Mouse (Mus musculus): ENCODE results near the gene Cd82. TPM values are rescaled to one million over a fixed set of nuclear protein-coding genes. Genes with fewer than 3 reads are reported as not detected.

Gene Cd82
- polyA plus RNA-seq, 1 experiment from 2014 or later = 20.0 TPM

DNA sequence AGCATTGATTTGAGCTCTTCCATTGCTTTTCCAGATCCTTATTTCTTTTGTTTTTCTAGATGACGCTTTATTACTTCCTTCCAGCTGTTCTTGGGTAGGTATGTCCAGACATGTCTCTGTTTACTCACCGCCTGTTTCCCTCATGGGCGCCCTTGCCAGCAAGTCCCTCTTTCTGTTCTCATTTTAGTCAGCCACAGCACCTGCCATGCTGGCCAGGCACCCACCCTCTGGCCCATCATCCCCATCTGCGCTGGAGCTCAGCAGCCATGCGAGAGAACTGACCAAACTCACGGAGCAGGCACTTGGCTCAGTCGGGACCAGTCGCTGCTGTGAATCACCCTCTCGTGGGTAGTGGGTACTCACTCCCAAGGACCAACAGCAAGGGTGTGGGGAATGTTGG lies 11.0 kb upstream of the Cd82 start:
- ATAC-seq (ENCODE audit: low FRiP score) = no peak
- Histone ChIP-seq H3K27ac (no peak overlapping the region), H3K36me3 (replicated peaks; ENCODE audit: control insufficient read depth, insufficient read depth) (no peaks in the 10 kb centered on the region), H3K27me3 (ENCODE audit: control insufficient read depth, insufficient read depth, low read length) (0 out of 2 replicates have a peak, but pooled peaks cover 6% of the 10 kb centered on the region), H3K4me3 (replicated peaks; ENCODE audit: low read length) (no peak overlapping the region), H3K9me3 (ENCODE audit: control insufficient read depth, low read length) (no peaks in the 10 kb centered on the region), H3K9ac (no peak overlapping the region), H3K4me2 (replicated peaks) (no peak overlapping the region), H3K4me1 (replicated peaks; ENCODE audit: control insufficient read depth, insufficient read depth, low read length) (peaks cover 1% of the 10 kb centered on the region; the same call in 1 of the 2 replicates)
- WGBS = 87% methylated on average over 9 of the region's 9 CpGs
- DNase-seq (ENCODE audit: low spot score) = no peak

DNA sequence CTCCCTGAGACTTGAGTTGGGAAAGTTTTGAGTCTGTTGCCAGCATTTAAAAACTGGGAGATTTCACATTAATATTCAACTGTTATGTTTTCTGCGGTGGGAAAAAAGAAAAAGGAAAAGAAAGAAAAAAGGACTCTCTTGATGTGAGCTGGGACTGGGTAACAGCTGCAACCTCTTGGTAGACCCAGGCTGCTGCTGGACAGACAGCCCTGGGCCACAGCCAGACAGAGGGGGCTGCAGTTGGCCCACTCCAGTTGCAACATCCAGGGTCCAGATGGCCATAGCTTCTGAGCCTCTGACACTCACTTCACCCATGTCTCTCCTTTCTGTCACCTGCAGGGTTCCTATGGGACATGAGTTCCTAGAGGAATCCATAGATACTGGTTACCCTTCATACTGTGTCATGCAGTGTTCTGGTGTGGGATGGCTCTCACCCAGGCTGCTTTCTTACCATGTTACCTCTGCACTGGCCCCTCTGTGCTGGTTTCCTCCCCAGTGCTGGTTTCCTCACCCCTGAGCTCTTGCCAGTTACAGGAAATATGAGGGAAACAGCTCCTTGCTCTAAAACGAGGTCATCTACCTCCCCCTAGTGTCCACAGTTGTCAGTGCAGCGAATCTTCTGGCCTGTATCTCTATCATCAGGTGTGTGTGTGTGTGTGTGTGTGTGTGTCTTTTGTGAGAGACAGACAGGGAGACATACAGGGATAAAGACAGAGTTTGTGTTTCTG lies 8.1 kb upstream of the Cd82 start:
- H3K4me2 ChIP-seq (replicated peaks) = no peak overlapping the region
- H3K4me3 ChIP-seq (replicated peaks; ENCODE audit: low read length) = no peak overlapping the region
- 0 out of 2 replicates have a peak, but pooled peaks have one; percentile 38 for ATAC-seq (ENCODE audit: low FRiP score)
- 0 out of 2 replicates have a peak, but pooled peaks cover 6% of the 10 kb centered on the region for H3K27me3 ChIP-seq (ENCODE audit: control insufficient read depth, insufficient read depth, low read length)
- DNase-seq (ENCODE audit: low spot score) = peak; percentile 92
- peaks cover 3% of the 10 kb centered on the region; the same call in 1 of the 2 replicates for H3K4me1 ChIP-seq (replicated peaks; ENCODE audit: control insufficient read depth, insufficient read depth, low read length)
- H3K9me3 ChIP-seq (ENCODE audit: control insufficient read depth, low read length) = no peaks in the 10 kb centered on the region
- no peaks in the 10 kb centered on the region for H3K36me3 ChIP-seq (replicated peaks; ENCODE audit: control insufficient read depth, insufficient read depth)
- 17% methylated on average over 3 of the region's 3 CpGs for WGBS
- no peak overlapping the region for H3K9ac ChIP-seq
- H3K27ac ChIP-seq = no peak overlapping the region

DNA sequence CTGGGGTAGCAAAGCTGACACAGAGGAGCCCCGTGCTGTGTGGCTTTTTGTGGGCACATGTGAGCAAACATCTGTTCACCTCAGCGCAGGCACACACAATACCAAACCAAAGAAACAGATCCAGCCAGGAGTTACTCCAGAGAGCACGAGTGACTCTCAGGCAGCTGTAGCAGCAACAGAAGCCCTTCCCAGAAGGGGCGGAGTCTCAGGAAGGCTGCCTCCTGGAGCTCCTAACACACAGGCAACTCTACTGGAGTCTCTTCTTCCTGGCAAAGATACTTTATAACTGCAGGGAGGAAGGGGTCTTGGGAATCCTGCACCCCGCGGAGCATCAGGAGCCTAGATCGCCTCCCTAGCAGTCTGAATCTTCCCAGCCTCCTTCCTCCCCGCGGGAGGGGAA lies 7.2 kb upstream of the Cd82 start:
- H3K36me3 ChIP-seq (replicated peaks; ENCODE audit: control insufficient read depth, insufficient read depth) = no peaks in the 10 kb centered on the region
- no peak for ATAC-seq (ENCODE audit: low FRiP score)
- peak; percentile 35 for DNase-seq (ENCODE audit: low spot score)
- H3K9ac ChIP-seq = no peak overlapping the region
- no peak overlapping the region for H3K27ac ChIP-seq
- H3K4me3 ChIP-seq (replicated peaks; ENCODE audit: low read length) = 0 out of 2 replicates have a peak overlapping the region, but pooled peaks have one; percentile 1
- peaks cover 3% of the 10 kb centered on the region; the same call in 1 of the 2 replicates for H3K4me1 ChIP-seq (replicated peaks; ENCODE audit: control insufficient read depth, insufficient read depth, low read length)
- WGBS = under 1% methylated on average over 9 of the region's 9 CpGs
- H3K9me3 ChIP-seq (ENCODE audit: control insufficient read depth, low read length) = no peaks in the 10 kb centered on the region
- peak overlapping the region; percentile 38 for H3K4me2 ChIP-seq (replicated peaks)
- H3K27me3 ChIP-seq (ENCODE audit: control insufficient read depth, insufficient read depth, low read length) = no peaks in the 10 kb centered on the region

DNA sequence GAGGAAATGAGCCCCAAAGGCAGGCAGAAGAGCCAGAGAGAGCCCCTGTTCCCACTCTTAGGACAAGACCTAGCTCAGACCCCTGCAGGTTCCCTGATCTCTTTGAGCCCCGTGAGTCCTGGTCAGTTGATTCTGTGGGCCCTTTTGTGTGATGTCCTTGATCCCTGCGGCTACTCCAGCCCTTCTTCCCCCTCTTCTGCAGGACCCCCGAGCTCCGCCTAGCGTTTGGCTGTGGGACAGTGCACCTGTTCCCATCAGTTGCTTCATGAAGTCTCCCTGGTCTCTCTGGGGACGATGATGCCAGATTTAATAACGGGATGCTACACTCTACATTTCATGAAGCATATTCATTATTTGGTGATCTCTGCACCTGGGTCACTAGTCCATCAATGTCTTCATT lies 6.2 kb upstream of the Cd82 start:
- no peak overlapping the region for H3K4me2 ChIP-seq (replicated peaks)
- ATAC-seq (ENCODE audit: low FRiP score) (no peak), DNase-seq (ENCODE audit: low spot score) (peak; percentile 56)
- H3K9ac ChIP-seq = no peak overlapping the region
- no peaks in the 10 kb centered on the region for H3K27me3 ChIP-seq (ENCODE audit: control insufficient read depth, insufficient read depth, low read length)
- no peaks in the 10 kb centered on the region for H3K36me3 ChIP-seq (replicated peaks; ENCODE audit: control insufficient read depth, insufficient read depth)
- H3K9me3 ChIP-seq (ENCODE audit: control insufficient read depth, low read length) = no peaks in the 10 kb centered on the region
- 3% methylated on average over 7 of the region's 7 CpGs for WGBS
- H3K4me1 ChIP-seq (replicated peaks; ENCODE audit: control insufficient read depth, insufficient read depth, low read length) = peaks cover 3% of the 10 kb centered on the region; the same call in 1 of the 2 replicates
- H3K4me3 ChIP-seq (replicated peaks; ENCODE audit: low read length) = no peak overlapping the region
- H3K27ac ChIP-seq = no peak overlapping the region

DNA sequence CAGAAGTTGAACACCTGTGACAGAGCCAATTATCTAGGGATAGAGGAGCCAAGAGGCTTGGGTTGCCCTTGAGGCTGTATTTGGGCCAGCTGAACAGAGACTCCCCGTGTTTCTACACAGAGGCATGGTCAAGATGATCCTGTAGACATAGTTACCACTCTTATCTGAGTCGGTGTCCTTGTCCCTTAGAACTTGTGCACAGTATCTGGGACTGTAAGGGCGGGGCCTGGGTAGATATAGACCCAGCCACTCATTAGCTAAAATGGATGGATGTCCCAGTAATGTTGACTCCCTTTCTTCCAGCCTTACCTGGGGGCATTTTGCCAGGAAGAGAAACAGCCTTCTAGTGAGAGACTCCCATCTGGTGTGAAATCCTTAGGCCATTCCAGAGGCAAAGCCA lies 3.4 kb upstream of the Cd82 start:
- H3K27ac ChIP-seq = no peak overlapping the region
- no peak for ATAC-seq (ENCODE audit: low FRiP score)
- H3K9me3 ChIP-seq (ENCODE audit: control insufficient read depth, low read length) = no peaks in the 10 kb centered on the region
- no peak overlapping the region for H3K4me3 ChIP-seq (replicated peaks; ENCODE audit: low read length)
- peaks cover 19% of the 10 kb centered on the region for H3K27me3 ChIP-seq (ENCODE audit: control insufficient read depth, insufficient read depth, low read length)
- no peak overlapping the region for H3K9ac ChIP-seq
- 85% methylated on average over 3 of the region's 3 CpGs for WGBS
- peaks cover 16% of the 10 kb centered on the region for H3K4me1 ChIP-seq (replicated peaks; ENCODE audit: control insufficient read depth, insufficient read depth, low read length)
- H3K36me3 ChIP-seq (replicated peaks; ENCODE audit: control insufficient read depth, insufficient read depth) = no peaks in the 10 kb centered on the region
- no peak for DNase-seq (ENCODE audit: low spot score)
- no peak overlapping the region for H3K4me2 ChIP-seq (replicated peaks)

DNA sequence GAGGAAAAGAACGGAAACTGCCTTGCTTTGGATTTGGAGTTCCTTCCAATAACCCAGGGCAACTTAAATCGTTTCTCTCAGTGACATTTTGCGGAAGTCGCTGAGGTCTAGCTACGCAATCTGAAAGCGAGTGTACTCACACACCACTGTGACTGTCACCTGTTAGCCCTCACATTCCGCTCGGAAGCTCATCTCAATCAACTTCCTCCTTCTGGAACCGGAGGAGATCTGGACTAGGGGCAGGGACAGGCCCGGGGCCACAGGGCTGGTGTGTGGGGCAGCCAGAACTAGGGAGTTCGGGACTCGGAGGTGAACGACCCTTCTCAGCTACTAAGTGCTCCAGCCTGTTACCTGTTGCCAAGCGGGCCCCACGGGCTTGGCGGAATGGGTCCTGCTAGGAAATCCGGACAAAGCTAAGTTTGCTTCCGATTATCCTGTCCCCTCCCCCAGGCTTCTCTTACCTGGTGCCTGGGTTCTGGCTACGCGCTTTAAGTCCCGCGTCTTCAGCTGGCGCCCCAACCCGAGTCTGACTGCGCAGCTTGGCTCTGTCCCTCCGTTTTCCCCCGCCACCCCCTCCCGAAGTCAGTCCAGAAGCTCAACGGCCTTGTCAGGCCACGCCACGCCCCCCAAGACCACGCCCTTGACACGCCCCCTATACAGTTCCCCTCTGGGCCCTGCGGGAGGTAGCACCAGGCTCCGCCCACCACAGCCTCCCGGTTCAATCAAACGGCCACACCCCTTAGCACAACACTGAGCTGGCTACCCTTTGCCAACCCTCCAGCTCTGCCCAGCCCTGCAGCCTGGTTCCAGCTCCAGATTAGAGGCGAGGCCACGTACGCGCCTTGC lies 848 bp downstream of the Cd82 start:
- Histone ChIP-seq H3K27me3 (ENCODE audit: control insufficient read depth, insufficient read depth, low read length) (peaks cover 25% of the 10 kb centered on the region), H3K9me3 (ENCODE audit: control insufficient read depth, low read length) (no peaks in the 10 kb centered on the region), H3K4me2 (replicated peaks) (peak overlapping the region; percentile 58), H3K4me3 (replicated peaks; ENCODE audit: low read length) (peak overlapping the region; percentile 32), H3K4me1 (replicated peaks; ENCODE audit: control insufficient read depth, insufficient read depth, low read length) (peaks cover 16% of the 10 kb centered on the region), H3K36me3 (replicated peaks; ENCODE audit: control insufficient read depth, insufficient read depth) (no peaks in the 10 kb centered on the region), H3K9ac (peak overlapping the region; percentile 44; the same call in 1 of the 2 replicates), H3K27ac (no peak overlapping the region)
- peak; percentile 90 for ATAC-seq (ENCODE audit: low FRiP score)
- 2% methylated on average over 41 of the region's 41 CpGs for WGBS
- peak; percentile 75 for DNase-seq (ENCODE audit: low spot score)

DNA sequence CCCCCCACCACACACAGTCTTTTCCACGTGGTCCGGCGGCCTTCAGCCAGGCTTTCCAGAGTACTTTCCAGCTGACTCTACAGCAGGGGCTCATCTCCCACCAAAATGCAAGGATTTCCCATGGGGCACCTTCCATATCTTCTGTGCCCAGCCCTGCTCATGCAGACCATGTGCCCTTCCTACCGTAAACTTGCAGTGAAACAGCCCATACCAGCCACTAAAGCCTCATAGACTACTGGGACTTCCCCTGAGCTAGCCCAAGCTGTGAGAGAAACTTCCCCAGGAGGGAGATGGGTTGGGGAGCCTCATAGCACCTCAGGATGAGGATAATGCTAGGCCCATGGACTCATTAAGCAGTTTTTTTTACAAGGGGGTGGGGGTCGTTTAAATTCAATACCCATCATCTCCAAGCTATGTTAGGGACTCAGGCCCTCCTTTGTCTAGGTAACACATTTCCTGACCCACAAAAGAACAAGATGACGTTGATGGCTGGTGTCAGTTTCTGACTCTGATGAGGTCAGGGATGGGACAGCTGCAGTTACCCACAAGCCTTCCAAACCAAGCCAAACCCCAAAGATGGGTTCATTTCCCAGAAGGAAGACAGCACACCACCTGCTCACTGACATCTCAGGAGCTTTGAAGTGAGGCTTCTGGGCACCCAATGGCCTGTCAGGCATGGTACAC lies 2.0 kb downstream of the Cd82 start:
- Histone ChIP-seq H3K4me1 (replicated peaks; ENCODE audit: control insufficient read depth, insufficient read depth, low read length) (peaks cover 16% of the 10 kb centered on the region), H3K4me2 (replicated peaks) (peak overlapping the region; percentile 58; the same call in 1 of the 2 replicates), H3K36me3 (replicated peaks; ENCODE audit: control insufficient read depth, insufficient read depth) (no peaks in the 10 kb centered on the region), H3K4me3 (replicated peaks; ENCODE audit: low read length) (no peak overlapping the region), H3K9ac (no peak overlapping the region), H3K9me3 (ENCODE audit: control insufficient read depth, low read length) (no peaks in the 10 kb centered on the region), H3K27ac (no peak overlapping the region), H3K27me3 (ENCODE audit: control insufficient read depth, insufficient read depth, low read length) (peaks cover 25% of the 10 kb centered on the region)
- DNase-seq (ENCODE audit: low spot score) (no peak), ATAC-seq (ENCODE audit: low FRiP score) (no peak)
- WGBS = 88% methylated on average over 6 of the region's 6 CpGs

DNA sequence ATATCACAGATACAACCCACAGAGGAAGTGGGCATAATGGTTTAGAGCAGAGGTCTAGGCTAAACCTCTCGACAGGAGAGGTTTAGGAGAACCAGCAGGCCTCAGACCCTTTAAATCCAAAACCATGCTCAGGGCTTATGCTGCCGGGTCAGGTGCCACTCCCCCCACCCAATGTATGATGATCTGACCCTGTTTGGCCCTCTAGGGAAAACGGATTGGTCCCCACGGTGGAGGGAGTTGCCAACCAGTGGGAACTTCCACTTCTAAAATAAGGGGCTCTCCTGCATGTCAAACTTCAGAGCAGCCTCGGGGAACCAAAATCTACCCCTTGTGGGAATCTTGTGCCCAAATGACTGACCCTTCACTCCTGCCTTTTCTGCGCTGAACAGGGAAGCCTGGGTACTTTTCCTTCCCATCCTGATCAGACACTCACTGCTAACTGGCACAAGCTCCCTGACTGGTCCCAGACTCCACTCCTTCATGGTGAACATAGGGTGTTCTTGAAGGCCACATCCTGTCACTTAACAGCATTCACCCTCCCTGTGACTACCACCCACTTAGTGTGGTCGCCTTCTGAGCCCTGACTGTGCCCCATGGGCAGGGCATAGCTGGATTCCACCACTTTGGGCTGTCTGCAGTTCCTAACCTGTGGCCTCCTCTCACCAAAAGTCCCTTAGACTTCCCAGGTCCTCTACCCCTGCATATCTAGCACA lies 3.6 kb downstream of the Cd82 start:
- Histone ChIP-seq H3K9ac (no peak overlapping the region), H3K27ac (no peak overlapping the region), H3K4me2 (replicated peaks) (no peak overlapping the region), H3K36me3 (replicated peaks; ENCODE audit: control insufficient read depth, insufficient read depth) (no peaks in the 10 kb centered on the region), H3K4me1 (replicated peaks; ENCODE audit: control insufficient read depth, insufficient read depth, low read length) (peaks cover 16% of the 10 kb centered on the region), H3K27me3 (ENCODE audit: control insufficient read depth, insufficient read depth, low read length) (peaks cover 25% of the 10 kb centered on the region), H3K9me3 (ENCODE audit: control insufficient read depth, low read length) (no peaks in the 10 kb centered on the region), H3K4me3 (replicated peaks; ENCODE audit: low read length) (no peak overlapping the region)
- DNase-seq (ENCODE audit: low spot score) (no peak), ATAC-seq (ENCODE audit: low FRiP score) (no peak)
- WGBS = 72% methylated on average over 7 of the region's 7 CpGs

Measured in hindbrain, embryonic 14.5 days (tissue).